In genomic region chr17:24850773-24851127, GRCm38 (mm10) we compare ENCODE assay signal across 8 mouse cellular contexts. TPM values are rescaled to one million over a fixed set of nuclear protein-coding genes. Genes with fewer than 3 reads are reported as not detected.
DNase-seq lines count a peak whose midpoint lies in the region; ATAC-seq lines count a peak whose summit lies in the region.

No protein-coding gene starts in this region.

- no peak for DNase-seq in kidney, adult 8-10 months
- no peak for DNase-seq in spleen, postnatal 36 days (ENCODE audit: low spot score in 2 of 2)
- no peak for DNase-seq in thymus, postnatal 14 days

- H3K27ac ChIP-seq in kidney, embryonic 15.5 days: peak overlapping the region; percentile 99
- H3K27ac ChIP-seq in brown adipose tissue, adult 24 weeks (replicated peaks; ENCODE audit: low read depth, low read length): no peak overlapping the region
- peak overlapping the region; percentile 98 for H3K27ac ChIP-seq in hindbrain, embryonic 15.5 days (replicated peaks)
- peak overlapping the region; percentile 97 for H3K27ac ChIP-seq in midbrain, embryonic 15.5 days

- peaks cover 5% of the 10 kb centered on the region; the same call in 1 of the 2 replicates for H3K27me3 ChIP-seq in kidney, embryonic 15.5 days
- H3K27me3 ChIP-seq in hindbrain, embryonic 15.5 days: peaks cover 3% of the 10 kb centered on the region; the same call in 1 of the 2 replicates
- H3K27me3 ChIP-seq in midbrain, embryonic 15.5 days (replicated peaks): no peaks in the 10 kb centered on the region

- peak overlapping the region; percentile 68 for H3K9ac ChIP-seq in kidney, embryonic 15.5 days
- peak overlapping the region; percentile 67 for H3K9ac ChIP-seq in hindbrain, embryonic 15.5 days
- peak overlapping the region; percentile 88 for H3K9ac ChIP-seq in midbrain, embryonic 15.5 days

- H3K9me3 ChIP-seq in kidney, embryonic 15.5 days (replicated peaks): no peaks in the 10 kb centered on the region
- no peaks in the 10 kb centered on the region for H3K9me3 ChIP-seq in hindbrain, embryonic 15.5 days
- no peaks in the 10 kb centered on the region for H3K9me3 ChIP-seq in midbrain, embryonic 15.5 days

- no peak for ATAC-seq in kidney, embryonic 15.5 days (replicated peaks; ENCODE audit: low FRiP score)
- ATAC-seq in hindbrain, embryonic 15.5 days (ENCODE audit: low FRiP score, low read depth): no peak
- ATAC-seq in midbrain, embryonic 15.5 days (replicated peaks): no peak
- ATAC-seq in frontal cortex, adult (ENCODE audit: low TSS enrichment): no peak

- H3K4me1 ChIP-seq in kidney, embryonic 15.5 days: peaks cover 19% of the 10 kb centered on the region
- no peaks in the 10 kb centered on the region for H3K4me1 ChIP-seq in brown adipose tissue, adult 24 weeks (ENCODE audit: control insufficient read depth, insufficient read depth, insufficient read length, low read length)
- H3K4me1 ChIP-seq in hindbrain, embryonic 15.5 days (replicated peaks): peaks cover 25% of the 10 kb centered on the region
- H3K4me1 ChIP-seq in midbrain, embryonic 15.5 days: peaks cover 26% of the 10 kb centered on the region

- peaks cover 30% of the 10 kb centered on the region for H3K36me3 ChIP-seq in kidney, embryonic 15.5 days
- peaks cover 15% of the 10 kb centered on the region for H3K36me3 ChIP-seq in hindbrain, embryonic 15.5 days
- peaks cover 3% of the 10 kb centered on the region; the same call in 1 of the 2 replicates for H3K36me3 ChIP-seq in midbrain, embryonic 15.5 days (replicated peaks)

- H3K4me2 ChIP-seq in kidney, embryonic 15.5 days: peak overlapping the region; percentile 93
- peak overlapping the region; percentile 93 for H3K4me2 ChIP-seq in hindbrain, embryonic 15.5 days
- H3K4me2 ChIP-seq in midbrain, embryonic 15.5 days: peak overlapping the region; percentile 95

- under 1% methylated on average over 20 of the region's 20 CpGs for WGBS in kidney, embryonic 15.5 days
- WGBS in hindbrain, embryonic 15.5 days: 1% methylated on average over 20 of the region's 20 CpGs
- under 1% methylated on average over 20 of the region's 20 CpGs for WGBS in midbrain, embryonic 15.5 days

- peak overlapping the region; percentile 87 for H3K4me3 ChIP-seq in kidney, embryonic 15.5 days (replicated peaks)
- H3K4me3 ChIP-seq in brown adipose tissue, adult 24 weeks (ENCODE audit: insufficient read depth, low read depth, low read length): peak overlapping the region; percentile 90
- H3K4me3 ChIP-seq in hindbrain, embryonic 15.5 days: peak overlapping the region; percentile 94
- peak overlapping the region; percentile 98 for H3K4me3 ChIP-seq in midbrain, embryonic 15.5 days

RNA-seq across cellular contexts. Expression of gene Fahd1, which starts 0.6 kb away (rescaled TPM):
- polyA plus RNA-seq in kidney, embryonic 15.5 days (2015; fragmentation: Nextera tagmentation; extraction: Ambion mirVana): 39.3 and 40.8 TPM in 2 replicates
- 73.7 and 89.2 TPM in 2 replicates for polyA plus RNA-seq in brown adipose tissue, adult 24 weeks (2012; ENCODE audit: insufficient read depth, insufficient read length, missing spikeins)
- polyA plus RNA-seq in hindbrain, embryonic 15.5 days (2015; fragmentation: Nextera tagmentation; extraction: Ambion mirVana): 20.5 and 20.7 TPM in 2 replicates
- 19.1 TPM in 2 replicates for polyA plus RNA-seq in midbrain, embryonic 15.5 days (2015; fragmentation: Nextera tagmentation; extraction: Ambion mirVana)

RNA-seq across cellular contexts. Expression of gene Hagh, which starts 10.8 kb away (rescaled TPM):
- 52.3 and 53.4 TPM in 2 replicates for polyA plus RNA-seq in kidney, embryonic 15.5 days (2015; fragmentation: Nextera tagmentation; extraction: Ambion mirVana)
- 174 and 180 TPM in 2 replicates for polyA plus RNA-seq in brown adipose tissue, adult 24 weeks (2012; ENCODE audit: insufficient read depth, insufficient read length, missing spikeins)
- 71.8 and 72.1 TPM in 2 replicates for polyA plus RNA-seq in hindbrain, embryonic 15.5 days (2015; fragmentation: Nextera tagmentation; extraction: Ambion mirVana)
- polyA plus RNA-seq in midbrain, embryonic 15.5 days (2015; fragmentation: Nextera tagmentation; extraction: Ambion mirVana): 61.5 and 66.8 TPM in 2 replicates

RNA-seq across cellular contexts. Expression of gene Igfals, which starts 15.0 kb away (rescaled TPM):
- polyA plus RNA-seq in kidney, embryonic 15.5 days (2015; fragmentation: Nextera tagmentation; extraction: Ambion mirVana): 1.7 and 2.1 TPM in 2 replicates
- polyA plus RNA-seq in brown adipose tissue, adult 24 weeks (2012; ENCODE audit: insufficient read depth, insufficient read length, missing spikeins): 2.0 and 2.4 TPM in 2 replicates
- polyA plus RNA-seq in hindbrain, embryonic 15.5 days (2015; fragmentation: Nextera tagmentation; extraction: Ambion mirVana): 0.12 and 0.24 TPM in 2 replicates
- polyA plus RNA-seq in midbrain, embryonic 15.5 days (2015; fragmentation: Nextera tagmentation; extraction: Ambion mirVana): 0.10 TPM in 1 of 2 replicates, not detected in the other

RNA-seq across cellular contexts. Expression of gene Nubp2, which starts 35.4 kb away (rescaled TPM):
- polyA plus RNA-seq in kidney, embryonic 15.5 days (2015; fragmentation: Nextera tagmentation; extraction: Ambion mirVana): 54.2 and 57.8 TPM in 2 replicates
- 28.7 and 40.4 TPM in 2 replicates for polyA plus RNA-seq in brown adipose tissue, adult 24 weeks (2012; ENCODE audit: insufficient read depth, insufficient read length, missing spikeins)
- polyA plus RNA-seq in hindbrain, embryonic 15.5 days (2015; fragmentation: Nextera tagmentation; extraction: Ambion mirVana): 62.7 and 65.2 TPM in 2 replicates
- 61.2 and 65.7 TPM in 2 replicates for polyA plus RNA-seq in midbrain, embryonic 15.5 days (2015; fragmentation: Nextera tagmentation; extraction: Ambion mirVana)

RNA-seq across cellular contexts. Expression of gene Spsb3, which starts 35.7 kb away (rescaled TPM):
- polyA plus RNA-seq in kidney, embryonic 15.5 days (2015; fragmentation: Nextera tagmentation; extraction: Ambion mirVana): 40.6 and 43.7 TPM in 2 replicates
- 25.6 and 29.9 TPM in 2 replicates for polyA plus RNA-seq in brown adipose tissue, adult 24 weeks (2012; ENCODE audit: insufficient read depth, insufficient read length, missing spikeins)
- 78.5 and 87.6 TPM in 2 replicates for polyA plus RNA-seq in hindbrain, embryonic 15.5 days (2015; fragmentation: Nextera tagmentation; extraction: Ambion mirVana)
- 94.1 and 97.2 TPM in 2 replicates for polyA plus RNA-seq in midbrain, embryonic 15.5 days (2015; fragmentation: Nextera tagmentation; extraction: Ambion mirVana)
